Mouse (Mus musculus) intestine, postnatal 0 days (tissue): ENCODE measurements around the gene Ush1g. TPM values are rescaled to one million over a fixed set of nuclear protein-coding genes. Genes with fewer than 3 reads are reported as not detected.

Source experiments
- ATAC-seq: fragments of 200-750 bp; cut with Nextera tagmentation; 2 replicates; pipeline ENCODE4 v1.8.0; 2017; ENCODE audit warnings: mild to moderate bottlenecking, moderate TSS enrichment, moderate library complexity
- H3K27ac ChIP-seq: fragments of 300-500 bp; sonication (generic); 2 replicates; pipeline ENCODE4 v1.5.1; 2014; ENCODE audit warnings: mild to moderate bottlenecking, low read depth, low read length, moderate library complexity
- H3K27me3 ChIP-seq: fragments of 300-500 bp; sonication (generic); replicated peaks from 2 replicates; pipeline ENCODE4 v1.6.1; 2014; ENCODE audit warnings: low read length, mixed read lengths; ENCODE audit not compliant: control insufficient read depth, insufficient read depth
- H3K36me3 ChIP-seq: fragments of 300-500 bp; sonication (generic); 2 replicates; pipeline ENCODE4 v1.6.1; 2014; ENCODE audit warnings: mild to moderate bottlenecking, moderate library complexity; ENCODE audit not compliant: control insufficient read depth, insufficient read depth
- H3K4me1 ChIP-seq: fragments of 300-500 bp; sonication (generic); replicated peaks from 2 replicates; pipeline ENCODE4 v1.6.1; 2014; ENCODE audit warnings: antibody characterized with exemption, low read length, mixed read lengths; ENCODE audit not compliant: control insufficient read depth, insufficient read depth
- H3K4me2 ChIP-seq: fragments of 300-500 bp; sonication (generic); replicated peaks from 2 replicates; pipeline ENCODE4 v1.6.1; 2014; ENCODE audit warnings: low read depth, mild to moderate bottlenecking, moderate library complexity
- H3K4me3 ChIP-seq: fragments of 300-500 bp; sonication (generic); 2 replicates; pipeline ENCODE4 v1.5.1; 2014; ENCODE audit warnings: low read depth, low read length
- H3K9ac ChIP-seq: fragments of 300-500 bp; sonication (generic); 2 replicates; pipeline ENCODE4 v1.6.1; 2014; ENCODE audit warnings: mild to moderate bottlenecking, low read depth, low read length
- H3K9me3 ChIP-seq: fragments of 300-500 bp; sonication (generic); 2 replicates; pipeline ENCODE4 v1.6.1; 2016; ENCODE audit warnings: mixed run types; ENCODE audit not compliant: control insufficient read depth
- CTCF ChIP-seq: sonication (generic); IDR thresholded peaks from 2 replicates; pipeline ENCODE4 v1.5.1; 2016; ENCODE audit warnings: low read depth, mild to moderate bottlenecking, control low read depth, antibody characterized with exemption, moderate library complexity
- WGBS: fragments of 180-500 bp; shearing (Covaris S2); extraction: QIAGEN DNeasy Blood & Tissue Kit; methylation state at CpG from one replicate; pipeline ENCODE4 v1.1.7; 2014; 5-methylcytosine and 5-hydroxymethylcytosine counted together
- polyA plus RNA-seq: library from polyadenylated mRNA; unstranded; fragments of >200 nt; fragmentation: Nextera tagmentation; extraction: Ambion mirVana; gene quantifications from 2 replicates; pipeline ENCODE4 v1.2.1, GENCODE M21; 2015

Ush1g gene
- polyA plus RNA-seq, 1 experiment from 2014 or later, result 0.09 TPM

GRCm38 (mm10) chr11:115364136-115364535 is 42.3 kb upstream of the Ush1g start:
- Histone ChIP-seq H3K9me3 (no peaks in the 10 kb centered on the region), H3K4me3 (no peak overlapping the region), H3K36me3 (no peaks in the 10 kb centered on the region), H3K27me3 (peaks cover 14% of the 10 kb centered on the region), H3K27ac (no peak overlapping the region), H3K4me2 (no peak overlapping the region), H3K4me1 (no peaks in the 10 kb centered on the region), H3K9ac (no peak overlapping the region)
- 74% methylated on average over 3 of the region's 3 CpGs for WGBS
- TF ChIP-seq CTCF, result no peak
- no peak for ATAC-seq

- H3K27me3 ChIP-seq, result 0 out of 2 replicates have a peak, but pooled peaks cover 6% of the 10 kb centered on the region
- peak overlapping the region; percentile 21; the same call in 1 of the 2 replicates for H3K27ac ChIP-seq
- 0 out of 2 replicates have a peak, but pooled peaks have one; percentile 7 for ATAC-seq
- H3K36me3 ChIP-seq, result no peaks in the 10 kb centered on the region
- TF ChIP-seq CTCF, result peak; percentile 56
- H3K9me3 ChIP-seq, result no peaks in the 10 kb centered on the region
- H3K4me2 ChIP-seq, result no peak overlapping the region
- WGBS, result 63% methylated on average over 6 of the region's 6 CpGs
- H3K4me1 ChIP-seq, result no peaks in the 10 kb centered on the region
- no peak overlapping the region for H3K4me3 ChIP-seq
- no peak overlapping the region for H3K9ac ChIP-seq
These were observed 37.9 kb upstream of the Ush1g start for GRCm38 (mm10) chr11:115359726-115360125.

GRCm38 (mm10) chr11:115359293-115359692 is 37.5 kb upstream of the Ush1g start:
- Histone ChIP-seq H3K27ac (peak overlapping the region; percentile 21; the same call in 1 of the 2 replicates), H3K9me3 (no peaks in the 10 kb centered on the region), H3K4me3 (no peak overlapping the region), H3K4me2 (peak overlapping the region; percentile 13; the same call in 1 of the 2 replicates), H3K36me3 (no peaks in the 10 kb centered on the region), H3K4me1 (no peaks in the 10 kb centered on the region), H3K27me3 (0 out of 2 replicates have a peak, but pooled peaks cover 8% of the 10 kb centered on the region), H3K9ac (no peak overlapping the region)
- WGBS, result 13% methylated on average over 3 of the region's 3 CpGs
- peak; percentile 58 for ATAC-seq
- TF ChIP-seq CTCF, result no peak

- no peaks in the 10 kb centered on the region for H3K36me3 ChIP-seq
- H3K9ac ChIP-seq, result no peak overlapping the region
- 15% methylated on average over 5 of the region's 5 CpGs for WGBS
- TF ChIP-seq CTCF, result peak; percentile 70
- ATAC-seq, result no peak; the same call in 1 of the 2 replicates
- H3K4me1 ChIP-seq, result no peaks in the 10 kb centered on the region
- H3K9me3 ChIP-seq, result no peaks in the 10 kb centered on the region
- no peak overlapping the region for H3K4me3 ChIP-seq
- H3K27me3 ChIP-seq, result 0 out of 2 replicates have a peak, but pooled peaks cover 8% of the 10 kb centered on the region
- H3K27ac ChIP-seq, result no peak overlapping the region
- H3K4me2 ChIP-seq, result no peak overlapping the region
These were observed 36.6 kb upstream of the Ush1g start for GRCm38 (mm10) chr11:115358468-115358867.

- Histone ChIP-seq H3K4me3 (no peak overlapping the region), H3K36me3 (no peaks in the 10 kb centered on the region; the same call in 1 of the 2 replicates), H3K9me3 (no peaks in the 10 kb centered on the region), H3K27ac (no peak overlapping the region), H3K4me2 (no peak overlapping the region), H3K4me1 (no peaks in the 10 kb centered on the region; the same call in 1 of the 2 replicates), H3K9ac (no peak overlapping the region), H3K27me3 (0 out of 2 replicates have a peak, but pooled peaks cover 8% of the 10 kb centered on the region)
- peak; percentile 98 for TF ChIP-seq CTCF
- no peak for ATAC-seq
- 14% methylated on average over 8 of the region's 8 CpGs for WGBS
These were observed 32.3 kb upstream of the Ush1g start for GRCm38 (mm10) chr11:115354183-115354582.

- 88% methylated on average over 5 of the region's 5 CpGs for WGBS
- no peak for ATAC-seq
- Histone ChIP-seq H3K4me1 (no peaks in the 10 kb centered on the region; the same call in 1 of the 2 replicates), H3K4me2 (no peak overlapping the region), H3K27ac (no peak overlapping the region), H3K36me3 (no peaks in the 10 kb centered on the region; the same call in 1 of the 2 replicates), H3K4me3 (no peak overlapping the region), H3K9ac (no peak overlapping the region), H3K27me3 (0 out of 2 replicates have a peak, but pooled peaks cover 8% of the 10 kb centered on the region), H3K9me3 (no peaks in the 10 kb centered on the region)
- TF ChIP-seq CTCF, result no peak
These were observed 31.5 kb upstream of the Ush1g start for GRCm38 (mm10) chr11:115353375-115353774.
